ENCODE assay signal across 8 mouse cellular contexts in the genomic region with DNA sequence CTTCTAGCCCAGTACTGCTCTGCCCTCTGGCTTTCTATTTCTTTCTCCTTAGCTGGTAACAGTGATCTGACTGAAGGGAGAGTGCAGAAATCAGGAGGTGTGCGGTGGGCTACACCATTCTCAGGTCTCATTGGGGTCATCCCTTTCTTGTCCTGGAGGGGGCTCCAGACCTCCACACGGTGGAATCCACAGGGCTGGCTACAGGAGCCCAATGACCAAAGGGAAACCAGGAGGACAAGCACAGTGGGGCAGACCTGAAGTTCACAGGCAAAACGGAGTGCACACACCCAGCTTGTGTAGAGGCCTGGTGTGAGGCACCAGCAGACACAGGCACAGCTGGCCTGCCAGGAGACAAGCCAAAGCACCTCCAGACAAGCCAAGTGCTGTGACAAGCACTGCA. TPM values are rescaled to one million over a fixed set of nuclear protein-coding genes. Genes with fewer than 3 reads are reported as not detected.
DNase-seq lines count a peak whose midpoint lies in the region; ATAC-seq and TF ChIP-seq lines count a peak whose summit lies in the region.

No protein-coding gene starts in this region.

- no peak overlapping the region for H3K27ac ChIP-seq in MEL (ENCODE audit: control insufficient read depth, low read depth, low read length)
- no peak overlapping the region for H3K27ac ChIP-seq in cortical plate, adult 2 months (ENCODE audit: insufficient read depth, low read length)
- no peak overlapping the region for H3K27ac ChIP-seq in intestine, embryonic 16.5 days (ENCODE audit: low read length)

- no peak for TF ChIP-seq EP300 in MEL (IDR thresholded peaks at IDR 0.05; ENCODE audit: low read depth in 1 of 2, low read length in 2 of 2)

- ATAC-seq in intestine, embryonic 16.5 days, result peak; percentile 9; the same call in 1 of the 2 replicates

- peak; percentile 36 to 70 (median 65) for TF ChIP-seq CTCF in MEL (IDR thresholded peaks at IDR 0.05 in 2 of 3, conservative IDR thresholded peaks at IDR 0.05 in 1 of 3; ENCODE audit: control insufficient read depth in 1 of 3, insufficient read depth in 1 of 3, low read depth in 2 of 3, low read length in 3 of 3, poor library complexity in 1 of 3, severe bottlenecking in 1 of 3)
- TF ChIP-seq CTCF in cortical plate, adult 2 months (IDR thresholded peaks at IDR 0.05; ENCODE audit: extremely low read depth, insufficient read depth, low read length), result peak; percentile 57

- H3K4me2 ChIP-seq in intestine, embryonic 16.5 days (ENCODE audit: low read depth, low read length), result no peak overlapping the region

- no peaks in the 10 kb centered on the region for H3K4me1 ChIP-seq in MEL (ENCODE audit: control insufficient read depth in 1 of 2, insufficient read depth in 2 of 2, low read length in 2 of 2)
- H3K4me1 ChIP-seq in cortical plate, adult 2 months (ENCODE audit: control insufficient read depth, insufficient read depth, low read length), result no peaks in the 10 kb centered on the region; the same call in 1 of the 2 replicates
- no peaks in the 10 kb centered on the region for H3K4me1 ChIP-seq in intestine, embryonic 16.5 days (ENCODE audit: control insufficient read depth, insufficient read depth, low read length)

- 13% methylated on average over 3 of the region's 3 CpGs for WGBS in intestine, embryonic 16.5 days

- H3K4me3 ChIP-seq in MEL (ENCODE audit: control insufficient read depth in 1 of 2, insufficient read depth in 1 of 2, low read depth in 2 of 2, low read length in 2 of 2), result no peak overlapping the region
- H3K4me3 ChIP-seq in cortical plate, adult 2 months (ENCODE audit: insufficient read depth, low read length), result no peak overlapping the region
- H3K4me3 ChIP-seq in intestine, embryonic 16.5 days (ENCODE audit: low read length), result no peak overlapping the region

- no peaks in the 10 kb centered on the region for H3K36me3 ChIP-seq in MEL (ENCODE audit: control insufficient read depth in 1 of 2, insufficient read depth in 2 of 2, low read length in 2 of 2)
- peaks cover 17% of the 10 kb centered on the region for H3K36me3 ChIP-seq in intestine, embryonic 16.5 days (ENCODE audit: control insufficient read depth, insufficient read depth, low read length)

- H3K27me3 ChIP-seq in MEL (ENCODE audit: control insufficient read depth in 1 of 2, insufficient read depth in 2 of 2, low read length in 2 of 2), result no peaks in the 10 kb centered on the region
- no peaks in the 10 kb centered on the region for H3K27me3 ChIP-seq in intestine, embryonic 16.5 days (replicated peaks; ENCODE audit: control insufficient read depth, insufficient read depth, low read length)

- H3K9ac ChIP-seq in MEL (ENCODE audit: control insufficient read depth, low read depth, low read length, poor library complexity, severe bottlenecking), result no peak overlapping the region
- H3K9ac ChIP-seq in intestine, embryonic 16.5 days (ENCODE audit: low read depth, low read length), result no peak overlapping the region

- TF ChIP-seq RAD21 in MEL (IDR thresholded peaks at IDR 0.05; ENCODE audit: low read depth, low read length), result peak; percentile 72

- no peaks in the 10 kb centered on the region for H3K9me3 ChIP-seq in MEL (replicated peaks; ENCODE audit: insufficient read depth, low read length)
- H3K9me3 ChIP-seq in intestine, embryonic 16.5 days (ENCODE audit: control insufficient read depth, low read length), result no peaks in the 10 kb centered on the region

- no peaks in the 10 kb centered on the region for H3K79me2 ChIP-seq in MEL (ENCODE audit: control insufficient read depth, insufficient read depth, low read length, poor library complexity)

- DNase-seq in 3134 (ENCODE audit: extremely low read depth, insufficient read length, low spot score), result peak; percentile 38
- DNase-seq in MEL (ENCODE audit: low read depth, low spot score), result peak; percentile 35
- peak; percentile 95 for DNase-seq in heart, adult 11 months
- DNase-seq in lung, adult 18-20 months, result peak; percentile 34 to 55
- peak; percentile 33 for DNase-seq in ovary, adult 18-20 months (ENCODE audit: low spot score)
- DNase-seq in layer of hippocampus, adult 8-10 months (ENCODE audit: low spot score in 2 of 2), result no peak

- no peak for TF ChIP-seq POLR2A in MEL (IDR thresholded peaks at IDR 0.05; ENCODE audit: control insufficient read depth in 1 of 2, insufficient read depth in 1 of 2, low read depth in 1 of 2, low read length in 2 of 2, poor library complexity in 1 of 2)
- no peak for TF ChIP-seq POLR2A in cortical plate, adult 2 months (IDR thresholded peaks at IDR 0.05; ENCODE audit: extremely low read depth, insufficient read depth, low read length)

TF ChIP-seq in MEL, 35 proteins besides CTCF, POLR2A, EP300 and RAD21:
- no peak for TF ChIP-seq MAZ (IDR thresholded peaks at IDR 0.05; ENCODE audit: low read depth, low read length)
- TF ChIP-seq CHD1 (IDR thresholded peaks at IDR 0.05; ENCODE audit: low read depth, low read length), result no peak
- no peak for TF ChIP-seq POLR2AphosphoS2 (IDR thresholded peaks at IDR 0.05; ENCODE audit: low read length)
- TF ChIP-seq MXI1 (IDR thresholded peaks at IDR 0.05; ENCODE audit: low read depth, low read length), result no peak
- TF ChIP-seq JUND (IDR thresholded peaks at IDR 0.05; ENCODE audit: low read depth, low read length), result no peak
- TF ChIP-seq SIN3A (IDR thresholded peaks at IDR 0.05; ENCODE audit: low read length), result no peak
- no peak for TF ChIP-seq ELF1 (IDR thresholded peaks at IDR 0.05; ENCODE audit: low read depth, low read length)
- no peak for TF ChIP-seq UBTF (IDR thresholded peaks at IDR 0.05; ENCODE audit: borderline replicate concordance, insufficient read depth, low read depth, low read length)
- TF ChIP-seq ZC3H11A (IDR thresholded peaks at IDR 0.05; ENCODE audit: low read depth, low read length), result peak; percentile 45
- TF ChIP-seq SMC3 (IDR thresholded peaks at IDR 0.05; ENCODE audit: low read depth, low read length), result peak; percentile 66
- TF ChIP-seq ZNF384 (IDR thresholded peaks at IDR 0.05; ENCODE audit: low read depth, low read length), result no peak

RNA-seq across cellular contexts. Expression of a gene that starts 9.4 kb away (rescaled TPM):
- 1,139 and 1,252 TPM in 2 replicates for total RNA-seq in MEL (2012; rRNA removed)
- 100 to 1,000 TPM in 1 of 2 experiments, not detected in 1; 221 TPM for polyA plus RNA-seq in MEL (2012; ENCODE audit: insufficient read depth in 1 of 2, insufficient read length in 2 of 2, low read depth in 1 of 2, low replicate concordance in 2 of 2, missing spikeins in 1 of 2)
- polyA plus RNA-seq in cortical plate, adult 2 months (2012; rRNA removed), result 325 and 368 TPM in 2 replicates
- 115 and 131 TPM in 2 replicates for polyA plus RNA-seq in intestine, embryonic 16.5 days (2015; fragmentation: Nextera tagmentation; extraction: Ambion mirVana)
- 100 to 1,000 TPM; 130 to 179 (median 148) TPM for total RNA-seq in layer of hippocampus, adult 8-10 months (2022)

RNA-seq across cellular contexts. Expression of a gene that starts 20.4 kb away (rescaled TPM):
- total RNA-seq in MEL (2012; rRNA removed), result not detected in 2 replicates
- polyA plus RNA-seq in MEL (2012; ENCODE audit: insufficient read depth in 1 of 2, insufficient read length in 2 of 2, low read depth in 1 of 2, low replicate concordance in 2 of 2, missing spikeins in 1 of 2), result under 1 TPM in 1 of 2 experiments, not detected in 1; 0.01 TPM
- polyA plus RNA-seq in cortical plate, adult 2 months (2012; rRNA removed), result 13.7 and 15.1 TPM in 2 replicates
- polyA plus RNA-seq in intestine, embryonic 16.5 days (2015; fragmentation: Nextera tagmentation; extraction: Ambion mirVana), result 0.01 TPM in 1 of 2 replicates, not detected in the other
- 10 to 100 TPM in 1 of 4 experiments, 1 to 10 TPM in 3; 7.6 to 10.6 (median 9.0) TPM for total RNA-seq in layer of hippocampus, adult 8-10 months (2022)

Comparison
In these comparisons a context has a peak if more than half of its experiments do, and no peak if none do; other contexts are left out.
1. DNase-seq: peak in 3134 (single experiment), MEL (single experiment), heart, adult 11 months (single experiment), lung, adult 18-20 months (2 of 2) and ovary, adult 18-20 months (single experiment); none in layer of hippocampus, adult 8-10 months (0 of 2).
2. RNA of a gene that starts 20.4 kb away (polyA plus RNA-seq): 13.7 to 15.1 TPM in cortical plate, adult 2 months; 0.01 TPM in MEL and 0.01 TPM in intestine, embryonic 16.5 days; every median in the first group is over 10 times any median in the second.